Mouse (Mus musculus) ES-Bruce4 (cell line): ENCODE results near the gene Wdr25. TPM values are rescaled to one million over a fixed set of nuclear protein-coding genes. Genes with fewer than 3 reads are reported as not detected.

Experiments used
- H3K27ac ChIP-seq: 2 replicates; pipeline ENCODE4 v1.5.1; 2012; ENCODE audit warnings: low read length, inconsistent platforms; ENCODE audit not compliant: insufficient read depth
- H3K27me3 ChIP-seq: 2 replicates; pipeline ENCODE4 v1.6.1; 2012; ENCODE audit warnings: mild to moderate bottlenecking, low read length, inconsistent platforms; ENCODE audit not compliant: control insufficient read depth, poor library complexity, insufficient read depth, severe bottlenecking
- H3K36me3 ChIP-seq: 2 replicates; pipeline ENCODE4 v1.6.1; 2012; ENCODE audit warnings: inconsistent platforms, mild to moderate bottlenecking, low read length, moderate library complexity; ENCODE audit not compliant: control insufficient read depth, poor library complexity, insufficient read depth, severe bottlenecking
- H3K4me1 ChIP-seq: one replicate; pipeline ENCODE4 v1.8.1; 2011; ENCODE audit warnings: low read length; ENCODE audit not compliant: control insufficient read depth, insufficient read depth
- H3K4me3 ChIP-seq: 2 replicates; pipeline ENCODE4 v1.5.1; 2011; ENCODE audit warnings: low read depth, mild to moderate bottlenecking, low read length
- H3K9ac ChIP-seq: 2 replicates; pipeline ENCODE4 v1.6.1; 2012; ENCODE audit warnings: low read depth, mild to moderate bottlenecking, inconsistent platforms; ENCODE audit not compliant: poor library complexity, severe bottlenecking
- H3K9me3 ChIP-seq: replicated peaks from 2 replicates; pipeline ENCODE4 v1.6.1; 2012; ENCODE audit warnings: mild to moderate bottlenecking, low read length, inconsistent platforms; ENCODE audit not compliant: control insufficient read depth, poor library complexity, insufficient read depth, severe bottlenecking
- CTCF ChIP-seq: IDR thresholded peaks from one replicate; pipeline ENCODE4 v1.8.1; 2011; ENCODE audit warnings: low read depth, low read length
- EP300 ChIP-seq: IDR thresholded peaks from 2 replicates; pipeline ENCODE4 v1.6.1; 2011; ENCODE audit warnings: low read depth, low read length; ENCODE audit not compliant: insufficient read depth
- POLR2A ChIP-seq: IDR thresholded peaks from one replicate; pipeline ENCODE4 v1.8.1; 2011; ENCODE audit warnings: low read length; ENCODE audit not compliant: insufficient read depth
- polyA plus RNA-seq: library from polyadenylated mRNA; stranded (reverse); fragments of >200 nt; gene quantifications from 2 replicates; pipeline ENCODE4 v1.2.4, GENCODE M21; 2011; ENCODE audit warnings: low read depth; ENCODE audit not compliant: missing spikeins, insufficient read depth, insufficient read length

The Wdr25 gene
- polyA plus RNA-seq, 1 experiment = 12.7 TPM

- Histone ChIP-seq H3K4me3 (no peak overlapping the region), H3K9ac (no peak overlapping the region), H3K36me3 (no peaks in the 10 kb centered on the region), H3K27ac (no peak overlapping the region), H3K27me3 (no peaks in the 10 kb centered on the region), H3K4me1 (no peaks in the 10 kb centered on the region), H3K9me3 (no peaks in the 10 kb centered on the region)
- TF ChIP-seq POLR2A (no peak), CTCF (no peak), EP300 (no peak)
These were observed 91.0 kb downstream of the Wdr25 start for GRCm38 (mm10) chr12:108984471-108984870.

GRCm38 (mm10) chr12:108985025-108985424 is 91.6 kb downstream of the Wdr25 start:
- Histone ChIP-seq H3K4me1 (no peaks in the 10 kb centered on the region), H3K27me3 (no peaks in the 10 kb centered on the region), H3K27ac (no peak overlapping the region)

GRCm38 (mm10) chr12:108987448-108987847 is 94.0 kb downstream of the Wdr25 start:
- no peak overlapping the region for H3K9ac ChIP-seq
- no peak overlapping the region for H3K4me3 ChIP-seq
- H3K27me3 ChIP-seq = no peaks in the 10 kb centered on the region
- H3K27ac ChIP-seq = no peak overlapping the region
- H3K9me3 ChIP-seq = no peaks in the 10 kb centered on the region
- no peaks in the 10 kb centered on the region for H3K36me3 ChIP-seq
- TF ChIP-seq EP300 (no peak), CTCF (no peak), POLR2A (no peak)
- H3K4me1 ChIP-seq = no peaks in the 10 kb centered on the region

More at GRCm38 (mm10) chr12:108985025-108985424, 91.6 kb downstream of the Wdr25 start:
- H3K9me3 ChIP-seq = no peaks in the 10 kb centered on the region
- no peak overlapping the region for H3K4me3 ChIP-seq
- H3K9ac ChIP-seq = no peak overlapping the region
- TF ChIP-seq CTCF (no peak), POLR2A (no peak), EP300 (no peak)
- no peaks in the 10 kb centered on the region for H3K36me3 ChIP-seq

GRCm38 (mm10) chr12:108990425-108990824 is 97.0 kb downstream of the Wdr25 start:
- no peak for TF ChIP-seq POLR2A
- no peak for TF ChIP-seq CTCF
- TF ChIP-seq EP300 = no peak
- Histone ChIP-seq H3K27ac (no peak overlapping the region), H3K36me3 (no peaks in the 10 kb centered on the region), H3K9me3 (no peaks in the 10 kb centered on the region), H3K4me1 (no peaks in the 10 kb centered on the region), H3K27me3 (no peaks in the 10 kb centered on the region), H3K9ac (no peak overlapping the region), H3K4me3 (no peak overlapping the region)

- Histone ChIP-seq H3K36me3 (no peaks in the 10 kb centered on the region), H3K4me1 (no peaks in the 10 kb centered on the region), H3K27me3 (no peaks in the 10 kb centered on the region), H3K9me3 (no peaks in the 10 kb centered on the region), H3K4me3 (no peak overlapping the region), H3K9ac (no peak overlapping the region), H3K27ac (no peak overlapping the region)
- TF ChIP-seq CTCF (no peak), POLR2A (no peak), EP300 (no peak)
These were observed 99.6 kb downstream of the Wdr25 start for GRCm38 (mm10) chr12:108993046-108993445.

- Histone ChIP-seq H3K9ac (no peak overlapping the region), H3K36me3 (no peaks in the 10 kb centered on the region), H3K4me3 (no peak overlapping the region), H3K27ac (no peak overlapping the region), H3K9me3 (no peaks in the 10 kb centered on the region), H3K4me1 (no peaks in the 10 kb centered on the region), H3K27me3 (no peaks in the 10 kb centered on the region)
- TF ChIP-seq CTCF (no peak), POLR2A (no peak), EP300 (no peak)
These were observed 101.1 kb downstream of the Wdr25 start for GRCm38 (mm10) chr12:108994436-108995031.
